Mouse (Mus musculus): Measurements from ENCODE around the gene Armc2. TPM values are rescaled to one million over a fixed set of nuclear protein-coding genes. Genes with fewer than 3 reads are reported as not detected.

Gene Armc2
- polyA plus RNA-seq, 1 experiment from 2014 or later, result 7.3 TPM

DNA sequence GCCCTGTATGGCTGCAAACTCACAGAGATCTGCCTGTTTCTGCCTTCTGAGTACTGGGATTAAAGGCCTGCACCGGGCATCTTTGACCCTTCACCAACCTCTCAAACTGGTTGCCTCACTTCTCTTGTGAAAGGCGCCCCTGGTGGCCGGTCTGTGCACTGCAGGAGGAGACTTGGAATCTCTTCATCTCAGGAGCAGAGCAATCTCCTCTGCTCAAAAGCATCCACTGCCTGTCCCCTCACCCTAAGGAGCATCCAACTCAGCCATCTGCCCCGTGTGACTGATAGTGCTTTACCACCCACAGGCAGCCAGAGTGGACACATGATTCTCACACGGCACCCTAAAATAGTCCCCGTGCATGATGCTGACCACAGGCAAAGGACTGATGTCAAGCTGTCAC is 84.7 kb downstream of the Armc2 start:
- 67% methylated on average over 6 of the region's 6 CpGs for WGBS
- Histone ChIP-seq H3K4me1 (peaks cover 68% of the 10 kb centered on the region), H3K4me3 (no peak overlapping the region), H3K27ac (no peak overlapping the region), H3K9ac (no peak overlapping the region), H3K36me3 (ENCODE audit: poor library complexity, severe bottlenecking) (no peaks in the 10 kb centered on the region), H3K27me3 (no peaks in the 10 kb centered on the region), H3K4me2 (no peak overlapping the region), H3K9me3 (replicated peaks) (no peaks in the 10 kb centered on the region)
- ATAC-seq, result no peak

DNA sequence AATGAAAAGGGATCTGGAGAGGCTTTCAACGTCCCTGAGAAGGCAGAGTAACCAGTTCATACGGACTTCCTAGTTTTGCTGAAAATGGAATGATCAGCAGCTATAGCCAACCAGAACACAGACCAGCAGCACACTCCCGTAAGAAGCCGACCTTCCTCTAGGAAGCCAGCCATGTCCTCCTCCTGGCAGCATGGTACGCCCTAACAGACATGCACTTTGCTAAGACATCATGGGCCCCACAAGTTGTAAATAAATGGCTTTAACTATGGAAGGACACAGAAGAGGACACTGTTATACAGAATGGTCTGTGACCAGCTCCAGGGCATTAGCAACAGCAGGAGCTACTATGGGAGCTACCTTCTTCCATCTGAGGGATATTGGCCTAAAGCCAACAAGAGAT is 85.3 kb downstream of the Armc2 start:
- peaks cover 68% of the 10 kb centered on the region for H3K4me1 ChIP-seq
- ATAC-seq, result no peak
- H3K4me3 ChIP-seq, result no peak overlapping the region
- no peaks in the 10 kb centered on the region for H3K9me3 ChIP-seq (replicated peaks)
- peak overlapping the region; percentile 48; the same call in 1 of the 2 replicates for H3K27ac ChIP-seq
- H3K4me2 ChIP-seq, result no peak overlapping the region
- no peak overlapping the region for H3K9ac ChIP-seq
- H3K27me3 ChIP-seq, result no peaks in the 10 kb centered on the region
- H3K36me3 ChIP-seq (ENCODE audit: poor library complexity, severe bottlenecking), result no peaks in the 10 kb centered on the region
- WGBS, result 86% methylated on average over 5 of the region's 5 CpGs

DNA sequence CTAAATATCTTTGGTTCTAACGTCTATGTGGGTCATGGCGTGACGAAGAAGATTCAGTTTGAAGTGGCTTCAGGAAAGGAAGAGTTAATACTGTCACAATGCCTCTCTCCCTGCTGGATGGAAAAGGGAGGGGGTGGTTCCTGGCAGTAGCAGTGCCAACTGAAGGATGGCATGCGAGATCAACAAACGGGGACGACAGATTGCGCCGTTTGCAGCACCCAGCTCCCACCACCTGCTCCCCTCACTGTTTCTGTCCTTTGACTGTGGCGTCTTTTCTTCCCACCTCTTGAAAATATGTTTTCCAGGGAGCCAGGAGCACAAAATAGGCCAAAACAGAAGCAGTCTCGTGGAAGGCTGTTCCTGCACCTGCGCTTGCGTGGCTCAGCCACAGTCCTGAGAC is 86.3 kb downstream of the Armc2 start:
- H3K4me2 ChIP-seq, result peak overlapping the region; percentile 29
- 50% methylated on average over 12 of the region's 12 CpGs for WGBS

DNA sequence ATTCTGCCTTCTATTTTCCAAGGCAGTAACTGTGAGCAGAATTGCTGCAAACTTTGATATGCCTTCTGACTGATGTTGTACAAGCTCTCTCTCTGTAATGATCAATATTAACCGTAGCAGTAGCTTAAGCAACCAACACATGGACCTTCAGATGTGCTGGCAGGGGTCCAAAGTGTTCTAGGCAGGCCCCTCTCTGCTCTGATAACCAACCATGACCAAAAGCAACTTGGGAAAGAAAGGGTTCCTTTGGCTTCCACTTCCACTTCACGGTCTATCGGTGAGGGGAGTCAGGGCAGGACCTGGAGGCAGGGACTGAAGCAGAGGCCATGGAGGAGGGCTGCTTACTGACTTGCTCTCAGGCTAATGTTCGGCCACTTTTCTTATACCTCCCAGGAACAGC is 87.3 kb downstream of the Armc2 start:
- no peaks in the 10 kb centered on the region for H3K36me3 ChIP-seq (ENCODE audit: poor library complexity, severe bottlenecking)
- no peaks in the 10 kb centered on the region for H3K27me3 ChIP-seq
- H3K4me2 ChIP-seq, result no peak overlapping the region
- no peak overlapping the region for H3K27ac ChIP-seq
- H3K9me3 ChIP-seq (replicated peaks), result no peaks in the 10 kb centered on the region
- no peak for ATAC-seq
- peaks cover 56% of the 10 kb centered on the region for H3K4me1 ChIP-seq
- 75% methylated on average over 4 of the region's 4 CpGs for WGBS
- H3K9ac ChIP-seq, result no peak overlapping the region
- no peak overlapping the region for H3K4me3 ChIP-seq

More for the DNA sequence above, 86.3 kb downstream of the Armc2 start:
- Histone ChIP-seq H3K4me1 (peaks cover 65% of the 10 kb centered on the region), H3K9me3 (replicated peaks) (no peaks in the 10 kb centered on the region), H3K27ac (peak overlapping the region; percentile 79), H3K4me3 (no peak overlapping the region), H3K36me3 (ENCODE audit: poor library complexity, severe bottlenecking) (no peaks in the 10 kb centered on the region), H3K27me3 (no peaks in the 10 kb centered on the region), H3K9ac (peak overlapping the region; percentile 34; the same call in 1 of the 2 replicates)
- ATAC-seq, result peak; percentile 54

DNA sequence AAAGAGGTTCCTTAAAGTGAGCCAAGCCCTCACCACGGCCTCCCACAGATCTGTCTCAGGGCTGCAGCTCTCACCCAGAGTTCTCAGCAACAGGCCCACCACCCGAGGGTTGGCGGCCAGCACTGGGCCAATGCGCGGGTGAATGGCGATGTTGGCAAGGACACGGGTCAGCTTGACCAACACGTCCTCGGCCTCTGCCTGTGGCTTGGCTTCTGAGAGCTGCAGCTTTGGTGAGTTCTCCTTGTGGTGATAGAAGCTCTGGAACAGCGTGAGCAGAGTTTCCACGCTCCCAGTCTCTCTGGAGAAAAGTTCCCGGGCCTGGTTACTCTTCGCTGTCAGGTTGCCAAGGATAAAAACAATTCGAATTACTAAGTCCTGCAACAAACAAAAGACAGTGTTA is 91.5 kb downstream of the Armc2 start:
- H3K36me3 ChIP-seq (ENCODE audit: poor library complexity, severe bottlenecking), result no peaks in the 10 kb centered on the region
- H3K4me1 ChIP-seq, result peaks cover 17% of the 10 kb centered on the region
- no peak for ATAC-seq
- H3K9ac ChIP-seq, result no peak overlapping the region
- 75% methylated on average over 14 of the region's 14 CpGs for WGBS
- no peaks in the 10 kb centered on the region for H3K27me3 ChIP-seq
- no peaks in the 10 kb centered on the region for H3K9me3 ChIP-seq (replicated peaks)
- no peak overlapping the region for H3K4me3 ChIP-seq
- H3K4me2 ChIP-seq, result no peak overlapping the region
- no peak overlapping the region for H3K27ac ChIP-seq

DNA sequence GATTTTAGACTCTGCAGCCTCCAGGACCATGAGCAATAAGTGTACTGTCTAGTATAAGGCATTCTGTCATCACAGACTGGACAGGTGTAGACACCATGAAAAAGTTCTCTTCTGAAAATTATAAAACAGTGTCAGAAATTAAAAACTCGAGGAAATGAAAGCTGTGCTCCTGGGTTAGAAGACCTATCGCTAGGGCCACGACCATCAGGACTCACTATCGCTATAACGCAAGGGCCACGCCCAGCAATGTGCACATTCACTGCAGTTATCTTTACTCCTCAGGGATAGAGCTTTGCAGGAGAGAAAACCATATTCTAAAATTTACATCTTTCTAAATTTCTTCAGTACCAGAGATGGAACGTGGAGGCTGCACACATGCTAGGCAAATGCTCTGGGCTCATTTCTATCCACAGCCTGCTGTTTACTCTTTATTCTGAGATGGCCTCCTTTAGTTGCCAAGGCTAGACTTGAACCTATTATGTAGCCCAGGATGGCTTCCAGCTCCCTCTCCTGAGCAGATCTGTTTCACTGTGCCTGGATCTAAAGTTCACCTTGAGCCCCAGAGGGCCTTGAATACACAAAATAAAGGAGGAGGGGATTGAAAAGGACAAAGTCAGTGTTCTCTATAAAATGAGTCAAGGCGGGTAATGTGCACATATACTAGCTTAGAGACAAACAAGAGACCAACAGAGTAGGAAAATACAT is 105.8 kb downstream of the Armc2 start:
- no peaks in the 10 kb centered on the region for H3K9me3 ChIP-seq (replicated peaks)
- peaks cover 7% of the 10 kb centered on the region; the same call in 1 of the 2 replicates for H3K36me3 ChIP-seq (ENCODE audit: poor library complexity, severe bottlenecking)
- no peaks in the 10 kb centered on the region for H3K27me3 ChIP-seq
- peaks cover 22% of the 10 kb centered on the region for H3K4me1 ChIP-seq
- no peak overlapping the region for H3K4me2 ChIP-seq
- ATAC-seq, result no peak
- H3K9ac ChIP-seq, result no peak overlapping the region
- no peak overlapping the region for H3K27ac ChIP-seq
- 94% methylated on average over 8 of the region's 8 CpGs for WGBS
- no peak overlapping the region for H3K4me3 ChIP-seq

DNA sequence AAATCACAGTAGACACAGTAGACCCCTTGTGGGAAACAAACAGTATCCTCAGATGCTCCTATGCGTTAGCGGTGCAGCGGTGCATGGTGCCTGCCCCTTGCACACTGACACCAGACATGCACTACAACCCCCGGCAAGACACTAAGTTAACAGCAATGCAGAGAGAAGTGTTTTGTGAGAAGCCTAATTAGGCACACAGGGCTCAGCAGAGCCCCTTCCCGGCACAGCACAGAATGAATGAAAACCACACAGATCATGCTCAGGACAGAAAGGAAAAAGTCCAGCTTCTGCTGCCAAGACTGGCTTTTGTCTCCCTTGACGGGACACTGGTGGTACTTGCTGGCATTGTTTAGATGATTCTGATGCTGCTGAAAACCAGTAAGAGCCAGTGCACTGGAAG is 109.3 kb downstream of the Armc2 start:
- peak; percentile 32; the same call in 1 of the 2 replicates for ATAC-seq
- peak overlapping the region; percentile 51 for H3K27ac ChIP-seq

DNA sequence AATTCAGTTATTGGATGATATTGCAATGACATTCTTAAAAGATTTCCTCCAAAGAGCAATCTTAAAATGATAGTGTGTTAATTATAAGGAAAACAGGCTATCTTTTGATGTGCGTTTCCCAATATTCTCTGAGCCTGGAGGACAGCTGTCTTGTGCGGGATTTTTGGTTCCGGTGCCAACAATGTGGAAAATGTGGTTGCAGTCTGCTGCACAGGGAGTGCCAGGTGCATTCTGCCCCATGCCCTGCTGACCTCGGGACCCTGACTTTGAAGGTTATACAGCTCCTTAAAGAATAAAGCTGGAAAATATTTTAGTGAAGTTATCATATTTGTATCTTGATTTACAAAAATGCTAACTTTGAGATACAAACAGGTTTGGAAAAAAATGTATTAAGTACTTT is 110.3 kb downstream of the Armc2 start:
- no peak overlapping the region for H3K9ac ChIP-seq
- 81% methylated on average over 4 of the region's 4 CpGs for WGBS
- H3K27me3 ChIP-seq, result no peaks in the 10 kb centered on the region
- peaks cover 42% of the 10 kb centered on the region for H3K36me3 ChIP-seq (ENCODE audit: poor library complexity, severe bottlenecking)
- H3K27ac ChIP-seq, result no peak overlapping the region
- ATAC-seq, result no peak
- H3K4me2 ChIP-seq, result no peak overlapping the region
- H3K4me1 ChIP-seq, result peaks cover 29% of the 10 kb centered on the region
- no peak overlapping the region for H3K4me3 ChIP-seq
- H3K9me3 ChIP-seq (replicated peaks), result no peaks in the 10 kb centered on the region

More for the DNA sequence above, 109.3 kb downstream of the Armc2 start:
- H3K4me3 ChIP-seq, result no peak overlapping the region
- H3K9ac ChIP-seq, result no peak overlapping the region
- H3K4me1 ChIP-seq, result peaks cover 29% of the 10 kb centered on the region
- H3K36me3 ChIP-seq (ENCODE audit: poor library complexity, severe bottlenecking), result peaks cover 35% of the 10 kb centered on the region
- no peaks in the 10 kb centered on the region for H3K9me3 ChIP-seq (replicated peaks)
- WGBS, result 32% methylated on average over 6 of the region's 6 CpGs
- H3K4me2 ChIP-seq, result no peak overlapping the region
- H3K27me3 ChIP-seq, result no peaks in the 10 kb centered on the region

DNA sequence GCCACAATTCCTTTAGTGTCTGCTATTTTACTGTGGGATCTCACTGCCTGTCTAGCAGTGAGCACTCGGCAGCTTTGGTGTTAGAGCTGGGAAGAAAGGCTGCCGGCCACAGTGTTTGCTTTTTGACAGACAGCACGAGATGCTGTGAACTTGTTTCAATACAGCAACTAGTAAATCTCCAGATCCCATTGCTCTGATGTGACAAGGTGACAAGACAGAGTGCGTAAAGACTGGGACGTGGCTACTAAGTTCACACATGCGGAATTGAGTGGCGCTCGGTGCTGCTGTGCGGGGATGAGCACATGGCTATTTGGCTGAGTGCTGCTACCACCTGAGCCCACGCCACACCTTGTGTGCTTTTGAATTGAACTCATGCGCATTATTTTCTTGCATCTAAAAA is 110.8 kb downstream of the Armc2 start:
- Histone ChIP-seq H3K4me1 (peaks cover 29% of the 10 kb centered on the region), H3K4me2 (no peak overlapping the region), H3K4me3 (no peak overlapping the region), H3K27me3 (no peaks in the 10 kb centered on the region), H3K9ac (no peak overlapping the region), H3K27ac (peak overlapping the region; percentile 61), H3K36me3 (ENCODE audit: poor library complexity, severe bottlenecking) (peaks cover 46% of the 10 kb centered on the region), H3K9me3 (replicated peaks) (no peaks in the 10 kb centered on the region)
- ATAC-seq, result peak; percentile 75
- 68% methylated on average over 11 of the region's 11 CpGs for WGBS

DNA sequence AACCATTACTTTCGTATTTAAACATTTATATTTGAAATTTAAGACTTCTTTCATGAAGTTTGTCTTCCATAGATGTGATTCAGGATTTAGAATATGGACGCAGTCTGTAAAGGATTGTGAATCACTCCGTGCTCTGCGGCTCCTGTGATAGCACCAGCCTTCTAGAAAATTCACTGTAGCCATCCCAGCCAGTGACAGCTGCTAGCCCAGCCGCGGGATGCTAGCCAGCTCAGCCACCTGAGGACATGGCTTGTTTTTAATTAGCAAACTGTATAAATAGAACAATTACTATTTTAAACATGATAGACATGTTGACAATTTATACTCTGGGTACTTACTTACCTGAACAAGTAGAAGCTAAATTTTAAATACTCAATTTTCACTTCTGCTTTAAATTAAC is 116.4 kb downstream of the Armc2 start:
- H3K9me3 ChIP-seq (replicated peaks), result no peaks in the 10 kb centered on the region
- 81% methylated on average over 6 of the region's 6 CpGs for WGBS
- H3K27me3 ChIP-seq, result no peaks in the 10 kb centered on the region
- no peak for ATAC-seq
- H3K36me3 ChIP-seq (ENCODE audit: poor library complexity, severe bottlenecking), result peaks cover 51% of the 10 kb centered on the region
- no peak overlapping the region for H3K4me3 ChIP-seq
- no peak overlapping the region for H3K9ac ChIP-seq
- 0 out of 2 replicates have a peak, but pooled peaks cover 2% of the 10 kb centered on the region for H3K4me1 ChIP-seq
- no peak overlapping the region for H3K4me2 ChIP-seq
- no peak overlapping the region for H3K27ac ChIP-seq

DNA sequence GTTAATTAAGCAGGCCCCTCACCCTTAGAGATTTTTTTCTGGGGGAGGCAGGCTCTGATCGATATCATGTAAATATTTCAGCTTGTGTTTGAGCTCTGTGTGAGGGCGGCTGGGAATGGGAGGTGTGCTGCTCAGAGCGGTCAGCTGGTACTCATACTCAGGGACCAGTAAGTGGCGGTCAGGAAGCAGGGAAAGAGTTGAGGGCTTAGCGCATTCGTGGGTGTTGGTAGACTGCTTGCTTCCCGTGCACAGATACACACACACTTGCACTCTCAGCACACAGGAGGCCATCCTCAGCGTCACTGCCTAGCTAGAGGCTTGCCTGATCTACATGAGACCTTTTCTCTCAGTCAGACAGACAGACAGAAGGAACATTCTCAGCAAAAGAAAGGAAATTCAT is 116.8 kb downstream of the Armc2 start:
- peaks cover 49% of the 10 kb centered on the region for H3K36me3 ChIP-seq (ENCODE audit: poor library complexity, severe bottlenecking)
- no peak overlapping the region for H3K27ac ChIP-seq
- H3K4me3 ChIP-seq, result no peak overlapping the region
- H3K27me3 ChIP-seq, result no peaks in the 10 kb centered on the region
- H3K4me2 ChIP-seq, result no peak overlapping the region
- WGBS, result 92% methylated on average over 8 of the region's 8 CpGs
- H3K9me3 ChIP-seq (replicated peaks), result no peaks in the 10 kb centered on the region
- H3K9ac ChIP-seq, result no peak overlapping the region
- H3K4me1 ChIP-seq, result no peaks in the 10 kb centered on the region
- ATAC-seq, result no peak

DNA sequence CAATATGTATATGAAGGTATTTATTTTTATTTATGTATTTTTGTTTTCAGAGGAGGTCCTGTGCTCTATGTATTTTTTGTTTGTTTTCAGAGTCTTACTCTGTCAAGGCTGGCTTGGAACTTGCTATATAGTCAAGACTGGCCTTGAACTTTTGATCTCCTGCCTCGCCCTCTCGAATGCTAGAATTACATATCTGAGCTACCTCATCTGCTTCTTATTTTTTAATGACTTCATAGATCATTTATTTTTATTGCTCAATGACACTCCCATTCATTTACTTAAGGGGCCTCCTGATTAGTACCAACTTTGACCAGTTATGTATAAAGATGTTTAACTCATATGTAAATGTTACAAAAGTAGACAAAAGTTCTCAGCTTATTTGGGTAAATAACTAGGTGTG is 121.4 kb downstream of the Armc2 start:
- Histone ChIP-seq H3K27me3 (no peaks in the 10 kb centered on the region), H3K4me1 (peaks cover 16% of the 10 kb centered on the region), H3K9me3 (replicated peaks) (no peaks in the 10 kb centered on the region), H3K4me2 (no peak overlapping the region), H3K4me3 (no peak overlapping the region), H3K27ac (no peak overlapping the region), H3K36me3 (ENCODE audit: poor library complexity, severe bottlenecking) (peaks cover 24% of the 10 kb centered on the region), H3K9ac (no peak overlapping the region)
- 94% methylated on average over 2 of the region's 2 CpGs for WGBS
- no peak for ATAC-seq

DNA sequence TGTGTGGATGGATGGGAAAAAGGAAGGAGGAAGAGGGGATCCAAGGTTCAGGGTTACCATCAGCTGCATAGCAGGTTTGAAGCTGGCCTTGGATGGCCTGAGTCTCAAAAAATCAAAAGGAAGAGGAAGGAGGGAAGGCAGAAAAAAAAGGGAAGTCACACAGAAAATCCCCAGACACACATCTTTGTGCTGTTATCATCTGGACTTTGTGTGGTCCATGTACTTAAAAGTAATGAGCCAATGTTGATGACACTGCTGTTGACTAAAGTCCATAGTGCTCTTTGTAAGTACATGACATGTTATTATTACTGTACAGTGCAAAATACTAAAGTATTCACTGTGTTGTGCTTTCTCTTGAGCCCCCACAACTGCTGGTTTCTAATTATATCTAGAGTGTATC is 121.8 kb downstream of the Armc2 start:
- ATAC-seq, result no peak
- H3K27ac ChIP-seq, result no peak overlapping the region
- peaks cover 16% of the 10 kb centered on the region for H3K4me1 ChIP-seq
- H3K9ac ChIP-seq, result no peak overlapping the region
- H3K36me3 ChIP-seq (ENCODE audit: poor library complexity, severe bottlenecking), result peaks cover 24% of the 10 kb centered on the region
- no peaks in the 10 kb centered on the region for H3K27me3 ChIP-seq
- no peak overlapping the region for H3K4me2 ChIP-seq
- no peak overlapping the region for H3K4me3 ChIP-seq
- H3K9me3 ChIP-seq (replicated peaks), result no peaks in the 10 kb centered on the region
